Mouse (Mus musculus): ENCODE results near the gene Banf2. TPM values are rescaled to one million over a fixed set of nuclear protein-coding genes. Genes with fewer than 3 reads are reported as not detected.

The Banf2 gene
- polyA plus RNA-seq, 1 experiment from 2014 or later, result not detected

DNA sequence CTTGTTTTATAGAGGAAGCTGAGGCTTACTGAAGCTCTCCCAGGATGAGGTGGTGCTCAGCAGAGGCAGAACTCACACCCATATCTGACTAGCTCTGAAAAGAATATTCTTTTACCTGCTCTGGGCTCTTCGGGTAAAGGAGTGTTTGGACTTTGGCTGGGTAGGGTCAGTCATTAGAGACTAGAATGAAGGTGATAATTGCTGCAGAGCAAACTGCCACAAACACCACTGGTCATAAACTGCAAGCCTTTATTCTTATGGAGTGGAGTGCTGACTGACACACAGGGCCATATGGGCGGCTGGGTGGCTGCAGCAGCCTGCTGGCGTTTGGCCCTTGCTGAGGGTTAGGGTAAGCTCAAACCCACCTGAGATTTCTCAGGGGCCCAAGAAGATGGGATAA lies 46.0 kb downstream of the Banf2 start:
- Histone ChIP-seq H3K4me1 (replicated peaks; ENCODE audit: insufficient read depth, low read length) (no peaks in the 10 kb centered on the region), H3K27me3 (ENCODE audit: insufficient read depth, low read length) (no peaks in the 10 kb centered on the region), H3K36me3 (ENCODE audit: insufficient read depth, low read length) (no peaks in the 10 kb centered on the region), H3K27ac (no peak overlapping the region), H3K4me3 (replicated peaks; ENCODE audit: low read depth, low read length) (no peak overlapping the region), H3K9me3 (replicated peaks; ENCODE audit: low read length) (no peaks in the 10 kb centered on the region), H3K9ac (ENCODE audit: low read depth, low read length) (no peak overlapping the region), H3K4me2 (ENCODE audit: low read length) (no peak overlapping the region)
- ATAC-seq (replicated peaks; ENCODE audit: low FRiP score, low read depth) (no peak), DNase-seq (ENCODE audit: low spot score) (no peak)
- TF ChIP-seq CTCF (IDR thresholded peaks at IDR 0.05; ENCODE audit: low read depth), result no peak
- 51% methylated on average over 3 of the region's 3 CpGs for WGBS

DNA sequence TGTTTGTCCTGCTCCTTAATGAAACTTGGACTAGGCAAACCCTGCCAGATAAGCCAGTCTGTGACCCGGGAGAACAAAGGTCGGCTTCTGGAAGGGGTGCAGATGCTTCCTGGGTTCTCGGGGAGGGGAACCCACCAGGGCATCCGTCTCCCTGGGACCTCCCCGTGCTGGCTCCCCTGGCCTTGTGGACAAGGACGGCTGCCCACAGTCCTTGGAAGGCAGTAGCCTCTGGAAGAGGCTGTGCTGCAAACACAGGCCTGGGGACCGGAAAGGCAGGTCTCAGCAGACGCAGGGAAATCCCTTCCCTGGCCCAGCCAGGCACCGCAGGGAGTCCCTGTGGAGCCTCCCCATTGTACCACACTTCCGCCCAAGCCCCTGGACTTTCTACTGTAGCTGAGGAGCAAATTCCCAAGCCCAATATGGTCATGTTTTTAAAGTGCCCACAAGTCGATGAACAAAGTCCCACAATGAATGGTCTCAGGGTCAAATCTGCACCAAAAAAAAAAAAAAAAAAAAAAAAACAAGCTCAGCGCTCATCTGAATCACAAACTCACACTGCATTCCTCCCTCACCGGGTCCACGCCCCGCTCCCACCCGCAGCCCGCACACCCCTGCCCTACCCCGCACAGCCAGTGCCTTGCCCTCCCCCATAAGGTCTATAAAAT lies 53.5 kb downstream of the Banf2 start:
- H3K4me3 ChIP-seq (replicated peaks; ENCODE audit: low read depth, low read length), result no peak overlapping the region
- H3K27ac ChIP-seq, result peak overlapping the region; percentile 32
- no peaks in the 10 kb centered on the region for H3K27me3 ChIP-seq (ENCODE audit: insufficient read depth, low read length)
- H3K4me1 ChIP-seq (replicated peaks; ENCODE audit: insufficient read depth, low read length), result peaks cover 16% of the 10 kb centered on the region; the same call in 1 of the 2 replicates
- no peak overlapping the region for H3K4me2 ChIP-seq (ENCODE audit: low read length)
- DNase-seq (ENCODE audit: low spot score) (peak; percentile 37), ATAC-seq (replicated peaks; ENCODE audit: low FRiP score, low read depth) (peak; percentile 54; the same call in 1 of the 2 replicates)
- no peaks in the 10 kb centered on the region for H3K9me3 ChIP-seq (replicated peaks; ENCODE audit: low read length)
- no peak for TF ChIP-seq CTCF (IDR thresholded peaks at IDR 0.05; ENCODE audit: low read depth)
- WGBS, result 25% methylated on average over 18 of the region's 18 CpGs
- H3K36me3 ChIP-seq (ENCODE audit: insufficient read depth, low read length), result no peaks in the 10 kb centered on the region
- no peak overlapping the region for H3K9ac ChIP-seq (ENCODE audit: low read depth, low read length)

GRCm38 (mm10) chr2:144087899-144088584 lies 55.2 kb downstream of the Banf2 start:
- DNase-seq (ENCODE audit: low spot score), result peak; percentile 24
- WGBS, result 21% methylated on average over 9 of the region's 9 CpGs

GRCm38 (mm10) chr2:144092767-144093166 lies 59.9 kb downstream of the Banf2 start:
- no peaks in the 10 kb centered on the region for H3K9me3 ChIP-seq (replicated peaks; ENCODE audit: low read length)
- H3K27me3 ChIP-seq (ENCODE audit: insufficient read depth, low read length), result no peaks in the 10 kb centered on the region
- H3K4me3 ChIP-seq (replicated peaks; ENCODE audit: low read depth, low read length), result no peak overlapping the region
- H3K4me1 ChIP-seq (replicated peaks; ENCODE audit: insufficient read depth, low read length), result peaks cover 3% of the 10 kb centered on the region; the same call in 1 of the 2 replicates
- H3K9ac ChIP-seq (ENCODE audit: low read depth, low read length), result no peak overlapping the region
- no peaks in the 10 kb centered on the region for H3K36me3 ChIP-seq (ENCODE audit: insufficient read depth, low read length)
- WGBS, result 76% methylated on average over 4 of the region's 4 CpGs
- H3K4me2 ChIP-seq (ENCODE audit: low read length), result no peak overlapping the region
- DNase-seq (ENCODE audit: low spot score) (no peak), ATAC-seq (replicated peaks; ENCODE audit: low FRiP score, low read depth) (no peak)
- TF ChIP-seq CTCF (IDR thresholded peaks at IDR 0.05; ENCODE audit: low read depth), result no peak
- no peak overlapping the region for H3K27ac ChIP-seq

More at GRCm38 (mm10) chr2:144087899-144088584, 55.2 kb downstream of the Banf2 start:
- Histone ChIP-seq H3K4me1 (replicated peaks; ENCODE audit: insufficient read depth, low read length) (peaks cover 16% of the 10 kb centered on the region; the same call in 1 of the 2 replicates), H3K27me3 (ENCODE audit: insufficient read depth, low read length) (no peaks in the 10 kb centered on the region), H3K9me3 (replicated peaks; ENCODE audit: low read length) (no peaks in the 10 kb centered on the region), H3K27ac (no peak overlapping the region), H3K36me3 (ENCODE audit: insufficient read depth, low read length) (no peaks in the 10 kb centered on the region), H3K9ac (ENCODE audit: low read depth, low read length) (no peak overlapping the region), H3K4me2 (ENCODE audit: low read length) (no peak overlapping the region), H3K4me3 (replicated peaks; ENCODE audit: low read depth, low read length) (no peak overlapping the region)
- TF ChIP-seq CTCF (IDR thresholded peaks at IDR 0.05; ENCODE audit: low read depth), result no peak
- ATAC-seq (replicated peaks; ENCODE audit: low FRiP score, low read depth), result no peak

DNA sequence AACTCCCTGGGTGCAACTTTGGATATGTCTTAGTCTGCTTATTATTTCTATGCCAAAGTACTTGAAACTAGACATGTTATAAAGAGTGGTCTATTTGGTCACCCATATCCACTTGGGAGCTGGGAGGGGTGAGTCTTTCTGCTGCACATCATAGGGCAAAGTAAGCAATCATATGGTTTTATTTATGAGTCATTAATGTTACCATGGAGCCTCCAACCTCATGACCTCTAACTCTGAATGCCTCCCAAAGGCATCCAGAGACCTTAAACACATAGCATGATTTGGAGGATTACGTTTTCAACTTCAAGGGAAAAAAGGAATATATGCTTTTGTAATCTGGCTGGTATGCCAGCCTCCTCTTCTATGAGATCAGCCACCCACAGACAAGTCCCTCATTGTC lies 61.9 kb downstream of the Banf2 start:
- Histone ChIP-seq H3K4me2 (ENCODE audit: low read length) (no peak overlapping the region), H3K27ac (no peak overlapping the region), H3K4me1 (replicated peaks; ENCODE audit: insufficient read depth, low read length) (no peaks in the 10 kb centered on the region)

DNA sequence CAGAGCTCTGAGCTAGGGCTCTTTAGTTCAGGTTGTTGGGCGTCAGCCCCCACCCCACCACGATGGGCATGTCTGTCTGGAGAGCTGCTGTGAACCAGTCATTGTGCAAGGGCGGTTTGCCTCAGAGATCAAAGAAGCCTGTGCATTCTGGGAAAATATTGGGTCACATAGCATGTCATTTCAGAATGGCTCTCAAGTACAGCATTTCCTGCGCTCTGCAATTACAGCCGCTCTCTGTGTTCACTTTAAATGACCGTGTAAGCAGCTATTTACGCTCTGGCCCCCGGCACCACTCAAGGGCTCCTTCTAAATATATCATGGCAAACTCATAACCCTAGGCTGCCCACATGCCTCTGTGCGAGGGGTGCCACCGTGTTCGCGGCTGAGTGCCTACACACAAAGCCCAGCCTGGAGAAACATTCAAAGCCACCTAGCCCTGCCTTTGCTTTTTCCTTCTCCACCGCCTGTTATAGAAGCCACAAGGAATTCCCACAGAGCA lies 68.7 kb downstream of the Banf2 start:
- 43% methylated on average over 13 of the region's 13 CpGs for WGBS
- ATAC-seq (replicated peaks; ENCODE audit: low FRiP score, low read depth), result peak; percentile 34; the same call in 1 of the 2 replicates
- H3K27me3 ChIP-seq (ENCODE audit: insufficient read depth, low read length), result no peaks in the 10 kb centered on the region
- peak; percentile 28 for DNase-seq (ENCODE audit: low spot score)
- no peak overlapping the region for H3K4me3 ChIP-seq (replicated peaks; ENCODE audit: low read depth, low read length)
- no peak overlapping the region for H3K4me2 ChIP-seq (ENCODE audit: low read length)
- no peaks in the 10 kb centered on the region for H3K4me1 ChIP-seq (replicated peaks; ENCODE audit: insufficient read depth, low read length)
- H3K9me3 ChIP-seq (replicated peaks; ENCODE audit: low read length), result no peaks in the 10 kb centered on the region
- H3K36me3 ChIP-seq (ENCODE audit: insufficient read depth, low read length), result no peaks in the 10 kb centered on the region
- H3K27ac ChIP-seq, result no peak overlapping the region; the same call in 1 of the 2 replicates
- no peak overlapping the region for H3K9ac ChIP-seq (ENCODE audit: low read depth, low read length)
- no peak for TF ChIP-seq CTCF (IDR thresholded peaks at IDR 0.05; ENCODE audit: low read depth)

More for the DNA sequence above, 61.9 kb downstream of the Banf2 start:
- Histone ChIP-seq H3K36me3 (ENCODE audit: insufficient read depth, low read length) (no peaks in the 10 kb centered on the region), H3K9ac (ENCODE audit: low read depth, low read length) (no peak overlapping the region), H3K9me3 (replicated peaks; ENCODE audit: low read length) (no peaks in the 10 kb centered on the region), H3K27me3 (ENCODE audit: insufficient read depth, low read length) (no peaks in the 10 kb centered on the region), H3K4me3 (replicated peaks; ENCODE audit: low read depth, low read length) (no peak overlapping the region)
- WGBS, result 90% methylated on average over 1 of the region's 1 CpGs
- ATAC-seq (replicated peaks; ENCODE audit: low FRiP score, low read depth) (no peak), DNase-seq (ENCODE audit: low spot score) (no peak)
- TF ChIP-seq CTCF (IDR thresholded peaks at IDR 0.05; ENCODE audit: low read depth), result no peak
